Mouse (Mus musculus): Measurements from ENCODE around the gene Ctf2.
A peak's percentile ranks its signal among the peaks of the same experiment; 100 is the strongest.

GRCm38 (mm10) chr7:127745251-127745651 lies 13.3 kb upstream of the Ctf2 start:
- TF ChIP-seq POLR2A (IDR thresholded peaks at IDR 0.05; ENCODE audit: borderline replicate concordance, extremely low read depth, low read depth, low read length) (peak; percentile 39; the same call in 1 of the 2 replicates), CTCF (IDR thresholded peaks at IDR 0.05; ENCODE audit: insufficient read depth, low read length) (no peak)
